Mouse (Mus musculus) olfactory bulb, adult 2 months (tissue): ENCODE measurements at regions not wholly inside any gene's neighbourhood (a gene's known extent, or its start where the extent isn't known, plus 50 kb on each side); places are given as distances from the start of the nearest gene placed in this dataset.

Source experiments
- H3K27ac ChIP-seq: fragments of 200-500 bp; 2 replicates; pipeline ENCODE4 v1.5.1; 2012; ENCODE audit warnings: low read depth, low read length; ENCODE audit not compliant: insufficient read depth
- H3K4me1 ChIP-seq: fragments of 200-500 bp; 2 replicates; pipeline ENCODE4 v1.6.1; 2012; ENCODE audit warnings: low read length; ENCODE audit not compliant: control insufficient read depth, insufficient read depth
- H3K4me3 ChIP-seq: fragments of 200-500 bp; 2 replicates; pipeline ENCODE4 v1.5.1; 2012; ENCODE audit warnings: mild to moderate bottlenecking, low read depth, low read length, moderate library complexity; ENCODE audit not compliant: insufficient read depth
- CTCF ChIP-seq: fragments of 200-500 bp; IDR thresholded peaks from 2 replicates; pipeline ENCODE4 v1.5.1; 2012; ENCODE audit warnings: low read depth, mild to moderate bottlenecking, low read length, moderate library complexity; ENCODE audit not compliant: insufficient read depth
- POLR2A ChIP-seq: fragments of 200-500 bp; IDR thresholded peaks from 2 replicates; pipeline ENCODE4 v1.6.1; 2012; ENCODE audit warnings: mild to moderate bottlenecking, low read depth, low read length, moderate library complexity; ENCODE audit not compliant: insufficient read depth
- WGBS: fragments of 180-500 bp; shearing (Covaris S2); methylation state at CpG from one replicate; pipeline ENCODE4 v1.1.7; 2018; 5-methylcytosine and 5-hydroxymethylcytosine counted together

DNA sequence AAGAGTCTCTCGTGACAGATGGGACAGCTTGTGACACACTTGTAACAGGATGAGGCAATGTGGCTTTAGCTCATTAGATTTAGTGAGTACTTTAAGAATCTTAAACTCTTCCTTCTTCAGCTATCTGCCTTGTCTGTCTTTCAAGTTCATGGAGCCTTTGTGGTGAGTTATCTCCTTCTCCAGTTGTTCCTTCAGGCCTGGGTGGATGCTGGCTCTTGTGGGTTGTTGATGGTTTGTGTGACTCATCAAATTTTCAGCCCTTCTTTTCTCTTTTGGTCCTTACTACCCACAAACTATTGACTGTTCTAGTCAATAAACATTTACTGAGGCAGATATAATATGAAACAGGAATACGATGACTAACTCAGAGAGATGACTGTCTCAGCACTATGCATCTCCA, 124.9 kb upstream of the Opcml start:
- H3K4me1 ChIP-seq = no peaks in the 10 kb centered on the region
- no peak overlapping the region for H3K4me3 ChIP-seq
- TF ChIP-seq CTCF (no peak), POLR2A (no peak)
- no peak overlapping the region for H3K27ac ChIP-seq
- WGBS = 89% methylated on average over 2 of the region's 2 CpGs

DNA sequence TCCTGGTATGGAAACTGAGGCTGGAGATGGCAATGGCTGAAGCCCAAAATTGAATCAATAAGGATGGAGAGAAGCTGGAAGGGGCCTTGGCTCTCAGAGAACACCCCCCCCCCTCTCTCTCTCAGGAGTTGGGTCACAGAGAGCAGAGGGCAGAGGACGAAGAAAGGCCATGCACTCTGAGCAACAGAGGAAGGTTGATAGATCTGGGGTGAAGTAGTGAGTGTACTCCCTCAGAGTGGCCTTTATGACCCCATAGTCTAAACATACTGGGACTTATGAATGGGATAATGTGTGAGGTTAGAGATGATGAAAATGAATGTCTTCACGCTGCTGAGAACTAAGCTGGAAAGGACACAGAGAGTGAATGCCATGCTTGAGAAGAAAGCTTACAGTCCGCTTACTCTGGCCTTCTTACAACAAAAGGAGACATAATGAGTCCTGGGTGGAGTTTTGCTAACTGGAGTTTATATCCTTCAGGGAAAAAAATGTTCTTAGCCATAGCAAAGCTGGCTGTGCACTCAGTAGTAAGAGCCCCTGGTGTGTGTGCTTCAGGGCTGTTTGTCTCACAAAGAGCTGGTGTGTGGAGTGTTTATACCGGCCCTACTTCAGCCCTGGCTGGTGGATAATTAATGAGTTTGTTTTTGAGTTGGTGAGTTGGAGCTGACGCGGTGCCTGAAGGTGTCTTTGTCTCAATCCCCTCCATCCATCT, 120.4 kb upstream of the Opcml start:
- TF ChIP-seq POLR2A = no peak
- no peak for TF ChIP-seq CTCF
- WGBS = 60% methylated on average over 6 of the region's 6 CpGs

DNA sequence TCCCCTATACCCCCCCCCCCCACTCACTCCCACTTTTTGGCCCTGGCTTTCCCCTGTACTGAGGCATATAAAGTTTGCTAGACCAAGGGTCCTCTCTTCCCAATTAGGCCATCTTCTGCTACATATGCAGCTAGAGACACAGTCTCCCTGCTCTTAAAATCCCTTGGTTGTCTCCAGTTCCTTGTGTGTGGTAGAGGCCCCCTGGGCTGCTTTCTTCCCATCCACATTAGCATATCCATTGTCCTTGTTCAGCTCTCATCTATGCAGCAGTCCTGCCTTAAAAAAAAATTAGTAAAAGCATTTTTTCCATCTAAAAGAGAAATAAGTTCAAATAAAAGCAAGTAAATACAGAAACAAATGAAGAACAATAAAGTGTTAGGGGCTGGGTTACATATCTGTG, 105.2 kb upstream of the Opcml start:
- H3K4me1 ChIP-seq = no peaks in the 10 kb centered on the region
- no peak overlapping the region for H3K27ac ChIP-seq
- TF ChIP-seq CTCF (no peak), POLR2A (no peak)
- no peak overlapping the region for H3K4me3 ChIP-seq

More for the DNA sequence above, 120.4 kb upstream of the Opcml start:
- H3K4me3 ChIP-seq = no peak overlapping the region
- H3K27ac ChIP-seq = no peak overlapping the region
- H3K4me1 ChIP-seq = no peaks in the 10 kb centered on the region

DNA sequence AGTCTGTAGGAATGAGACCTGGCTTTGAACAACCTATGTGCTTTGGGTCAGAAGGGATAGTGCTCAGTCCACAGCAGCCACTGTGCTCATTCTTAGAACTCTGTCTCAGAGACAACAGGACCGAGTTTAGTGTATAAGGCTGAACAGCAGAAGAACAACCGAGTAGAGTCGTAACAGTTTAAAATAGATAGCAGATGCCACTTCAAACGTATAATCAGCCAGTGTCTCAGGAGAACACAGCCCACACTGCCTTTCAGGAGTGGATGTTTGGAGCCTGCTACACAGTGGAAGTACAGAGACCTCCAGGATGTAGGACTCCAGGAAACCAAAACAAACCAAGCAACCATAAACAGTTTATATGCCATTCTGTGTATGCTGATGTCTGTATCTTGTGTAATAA, 99.0 kb upstream of the Opcml start:
- no peak for TF ChIP-seq POLR2A
- TF ChIP-seq CTCF = no peak
- WGBS = 40% methylated on average over 4 of the region's 4 CpGs
- Histone ChIP-seq H3K4me3 (no peak overlapping the region), H3K27ac (no peak overlapping the region), H3K4me1 (no peaks in the 10 kb centered on the region)

DNA sequence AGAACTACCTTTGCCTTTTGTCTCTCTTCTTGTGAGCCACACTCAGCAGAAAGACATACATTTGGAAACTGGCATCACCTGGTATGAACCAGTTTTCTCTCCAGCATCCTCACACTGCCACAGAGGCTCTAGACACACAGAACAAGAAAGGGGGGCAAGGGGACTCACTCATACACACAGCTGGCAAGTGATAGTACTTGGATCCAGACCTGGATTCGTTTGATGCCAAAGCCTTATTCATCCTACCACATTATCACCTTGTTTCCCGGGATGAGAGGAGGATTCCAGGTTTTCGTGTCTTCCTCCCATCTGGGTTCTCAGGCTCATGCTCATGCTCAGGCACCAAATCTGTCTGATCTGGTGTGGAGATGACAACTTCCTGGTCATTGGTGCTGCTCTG, 97.8 kb upstream of the Opcml start:
- H3K27ac ChIP-seq = no peak overlapping the region
- TF ChIP-seq CTCF (no peak), POLR2A (no peak)
- H3K4me3 ChIP-seq = no peak overlapping the region
- WGBS = 91% methylated on average over 3 of the region's 3 CpGs
- H3K4me1 ChIP-seq = no peaks in the 10 kb centered on the region

DNA sequence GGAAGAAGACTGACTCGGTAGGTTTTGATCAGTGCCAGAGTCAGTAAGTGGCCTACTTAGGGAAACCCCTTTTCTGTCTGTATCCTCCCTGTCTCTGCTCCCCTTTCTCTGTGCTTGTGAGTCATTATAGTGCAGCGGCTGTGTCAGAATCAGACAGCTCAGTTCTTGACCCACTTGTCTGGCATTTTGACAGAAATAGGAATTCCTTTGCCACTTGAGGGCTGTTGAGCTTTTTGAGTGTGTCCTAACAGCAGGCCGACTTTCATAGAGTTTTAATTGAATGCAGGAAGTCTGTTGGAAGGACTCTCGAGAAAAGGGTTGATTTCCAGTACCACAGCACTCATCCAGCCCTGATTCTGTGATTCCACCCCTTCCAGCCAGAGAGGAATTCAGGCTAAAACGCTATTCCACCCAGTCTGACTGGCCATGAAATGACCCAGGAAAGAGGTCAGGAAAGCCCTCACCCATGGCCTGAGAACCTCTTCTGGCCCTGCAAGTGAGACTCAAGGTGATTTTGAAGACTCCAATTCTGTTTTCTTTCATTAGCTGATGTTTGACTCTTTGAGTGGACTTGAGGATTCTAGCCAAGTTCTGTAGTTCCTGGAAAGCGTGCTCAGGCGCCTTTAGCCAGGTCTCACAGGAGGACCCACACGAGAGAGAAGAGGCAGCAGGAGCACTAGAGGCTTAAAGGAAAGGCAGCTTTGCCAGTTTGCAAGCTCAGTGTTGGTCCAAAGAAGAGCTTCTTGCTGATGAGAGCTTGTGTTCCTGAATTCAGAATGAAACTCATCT, 95.6 kb upstream of the Opcml start:
- no peak for TF ChIP-seq POLR2A
- no peak for TF ChIP-seq CTCF
- no peaks in the 10 kb centered on the region for H3K4me1 ChIP-seq
- no peak overlapping the region for H3K27ac ChIP-seq
- 70% methylated on average over 8 of the region's 8 CpGs for WGBS
- no peak overlapping the region for H3K4me3 ChIP-seq

DNA sequence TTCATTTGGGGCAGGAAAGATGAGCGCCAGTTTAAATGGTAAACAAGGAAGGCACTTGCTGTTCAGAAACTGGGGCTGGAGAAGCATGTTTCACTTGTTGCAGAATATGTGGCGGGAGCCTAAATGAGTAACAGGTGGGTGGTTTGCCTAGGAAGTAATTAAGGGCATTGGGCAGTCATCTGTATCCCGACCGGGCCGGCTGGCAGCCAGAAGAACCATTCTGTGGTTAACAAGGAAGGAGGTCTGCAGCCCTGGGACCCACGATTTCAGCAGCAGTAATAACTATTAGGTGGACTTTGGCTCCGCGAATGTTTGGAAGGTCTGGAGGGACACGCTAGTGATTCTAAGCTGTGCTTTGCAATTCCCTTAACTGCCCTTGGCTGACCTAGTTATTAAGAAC, 89.0 kb upstream of the Opcml start:
- no peaks in the 10 kb centered on the region for H3K4me1 ChIP-seq
- no peak for TF ChIP-seq POLR2A
- TF ChIP-seq CTCF = no peak
- H3K4me3 ChIP-seq = no peak overlapping the region
- 64% methylated on average over 9 of the region's 9 CpGs for WGBS
- H3K27ac ChIP-seq = no peak overlapping the region

DNA sequence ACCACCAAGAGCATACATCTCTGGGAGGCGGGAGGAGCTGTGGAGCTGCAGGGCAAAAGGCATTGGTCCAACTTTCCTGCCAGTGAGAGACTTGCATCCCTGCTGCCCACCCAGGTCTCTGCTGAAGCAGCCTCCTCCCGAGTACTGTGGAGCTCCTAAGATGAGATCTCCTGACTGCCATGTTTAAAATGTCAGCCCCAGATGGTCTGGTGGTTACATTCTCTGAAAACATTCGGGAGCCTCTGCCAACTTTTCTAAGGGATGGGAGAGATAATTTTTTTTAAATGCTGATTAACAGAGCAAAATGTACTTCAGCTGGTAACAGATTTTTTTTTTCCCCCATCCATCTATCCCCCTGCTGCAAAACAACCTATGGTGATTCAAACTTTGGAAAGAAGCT, 88.4 kb upstream of the Opcml start:
- WGBS = 72% methylated on average over 3 of the region's 3 CpGs
- no peak overlapping the region for H3K4me3 ChIP-seq
- H3K27ac ChIP-seq = no peak overlapping the region
- H3K4me1 ChIP-seq = no peaks in the 10 kb centered on the region
- TF ChIP-seq CTCF (no peak), POLR2A (no peak)

DNA sequence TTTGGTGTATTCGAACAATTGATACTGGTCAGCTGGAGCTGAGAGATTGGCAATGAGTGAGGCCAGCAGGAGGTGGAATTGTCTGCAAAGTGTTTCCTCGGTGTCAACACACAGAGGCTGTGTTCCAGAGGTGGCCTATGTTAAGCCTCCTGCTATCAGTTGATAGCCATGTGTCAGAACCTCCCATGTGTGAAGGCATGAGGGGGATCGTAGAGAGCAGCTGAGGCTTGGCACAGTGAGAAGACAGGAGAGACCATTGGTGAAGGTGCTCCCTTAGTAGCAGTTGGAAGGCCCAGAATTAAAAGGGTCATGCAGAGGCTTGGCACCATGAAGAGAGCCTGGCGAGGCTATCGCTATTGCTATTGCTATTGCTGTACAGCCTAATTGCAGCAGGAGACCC, 86.6 kb upstream of the Opcml start:
- 87% methylated on average over 5 of the region's 5 CpGs for WGBS
- Histone ChIP-seq H3K4me3 (no peak overlapping the region), H3K4me1 (no peaks in the 10 kb centered on the region), H3K27ac (no peak overlapping the region)
- TF ChIP-seq CTCF (no peak), POLR2A (no peak)
